Mouse (Mus musculus) CD4-positive naive resting alpha-beta T cell, adult 57 days (primary cell): ENCODE data around the gene Gm6358. TPM values are rescaled to one million over a fixed set of nuclear protein-coding genes. Genes with fewer than 3 reads are reported as not detected.

Experiments used
- total RNA-seq: library from RNA; stranded (reverse); gene quantifications from one replicate; pipeline ENCODE4 v1.2.4, GENCODE M21; 2023

The Gm6358 gene
- not detected for total RNA-seq

DNA sequence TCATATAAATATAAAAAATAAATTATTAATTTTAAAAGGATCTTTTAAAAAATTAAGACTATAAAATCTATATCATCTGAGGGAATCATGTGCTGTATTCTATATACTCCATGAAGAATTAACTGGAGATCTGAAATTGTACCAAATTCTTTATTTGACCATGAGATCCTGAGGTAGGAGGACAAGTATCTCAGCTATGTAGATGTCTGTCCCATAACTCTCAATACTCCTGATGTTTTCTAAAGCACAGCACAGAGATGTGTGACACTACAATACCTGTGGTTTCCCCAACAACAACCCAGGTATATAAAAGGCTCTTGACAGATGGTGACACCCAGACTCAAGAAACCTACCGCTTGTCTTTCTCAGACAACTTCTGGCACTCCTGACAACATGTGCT is at the start of gene Gm6358:
Gm6358 (plus strand) TSS at position 301 of the 400 bp plus-strand sequence.

DNA sequence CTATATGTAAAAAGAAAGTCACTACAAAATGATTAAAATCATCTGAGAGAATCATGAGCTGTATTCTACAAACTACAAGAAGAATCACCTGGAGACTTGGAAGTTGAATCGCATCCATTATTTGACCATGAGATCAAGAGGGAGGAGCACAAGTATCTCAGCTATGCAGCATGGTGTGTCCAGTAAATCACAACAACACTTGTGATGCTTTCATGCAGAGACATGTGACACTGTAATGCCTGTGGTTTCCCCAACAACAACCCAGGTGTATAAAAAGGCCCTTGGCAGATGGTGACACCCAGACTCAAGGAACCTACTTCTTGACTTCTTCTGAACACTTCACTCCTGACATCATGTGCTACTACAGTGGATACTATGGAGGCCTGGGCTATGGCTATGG is 10.1 kb downstream of the Gm6358 start, which contains the start of gene Gm10061:
Gm10061 (plus strand) TSS at position 301 of the 400 bp plus-strand sequence.

DNA sequence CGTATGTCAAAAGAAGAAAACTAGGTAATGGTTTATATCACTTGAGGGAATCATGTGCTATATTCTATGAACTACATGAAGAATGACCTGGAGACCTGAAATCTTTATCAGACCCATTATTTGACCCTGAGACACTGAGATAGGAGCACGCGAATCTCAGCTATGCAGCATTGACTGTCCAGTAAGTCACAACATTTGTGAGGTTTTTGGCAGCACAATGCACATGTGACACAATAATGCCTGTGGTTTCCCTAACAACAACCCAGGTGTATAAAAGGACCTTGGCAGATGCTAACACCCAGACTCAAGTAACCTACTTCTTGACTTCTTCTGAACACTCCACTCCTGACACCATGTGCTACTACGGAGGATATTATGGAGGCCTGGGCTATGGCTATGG is 17.0 kb downstream of the Gm6358 start, which contains the start of gene Gm9789:
Gm9789 (plus strand) TSS at position 301 of the 400 bp plus-strand sequence.

DNA sequence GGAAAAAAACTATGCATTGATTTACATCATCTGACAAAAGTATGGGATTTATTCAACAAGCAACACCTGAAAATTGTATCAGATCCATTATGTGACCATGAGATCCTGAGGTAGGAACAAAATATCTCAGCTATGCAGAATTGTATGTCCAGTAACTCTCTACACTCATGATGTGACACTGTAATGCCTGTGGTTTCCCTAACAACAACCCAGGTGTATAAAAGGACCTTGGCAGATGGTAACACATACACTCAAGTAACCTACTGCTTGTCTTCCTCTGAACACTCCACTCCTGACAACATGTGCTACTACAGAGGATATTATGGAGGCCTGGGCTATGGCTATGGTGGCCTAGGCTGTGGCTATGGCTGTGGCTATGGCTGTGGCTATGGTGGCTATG is 28.5 kb downstream of the Gm6358 start, which contains the start of gene Gm7735:
Gm7735 (plus strand) TSS at position 301 of the 400 bp plus-strand sequence.

DNA sequence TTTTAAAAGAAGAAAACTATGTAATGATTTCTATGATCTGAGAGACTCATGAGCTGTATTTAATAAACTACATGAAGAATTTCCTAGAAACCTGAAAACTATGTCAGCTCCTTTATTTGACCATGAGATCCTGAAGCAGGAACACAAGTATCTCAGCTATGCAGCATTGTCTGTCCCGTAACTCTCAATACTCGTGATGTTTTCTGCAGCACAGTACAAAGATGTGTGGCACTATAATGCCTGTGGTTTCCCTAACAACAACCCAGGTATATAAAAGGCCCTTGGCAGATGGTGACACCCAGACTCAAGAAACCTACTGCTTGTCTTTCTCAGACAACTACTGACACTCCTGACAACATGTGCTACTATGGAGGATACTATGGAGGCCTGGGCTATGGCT is 33.8 kb downstream of the Gm6358 start, which contains the start of gene 1110057P08Rik:
1110057P08Rik (plus strand) TSS at position 301 of the 400 bp plus-strand sequence.

Other genes starting within 250 kb of the Gm6358 start
- not detected for gene Krtap19-5, start 244.4 kb upstream of the Gm6358 start, total RNA-seq
- gene Krtap19-9b, start 208.6 kb upstream of the Gm6358 start, total RNA-seq = not detected
- gene Krtap16-3, start 178.0 kb upstream of the Gm6358 start, total RNA-seq = not detected
- not detected for gene Krtap22-2, start 130.1 kb upstream of the Gm6358 start, total RNA-seq
- not detected for gene Gm10229, start 125.6 kb upstream of the Gm6358 start, total RNA-seq
- gene Krtap6-1, start 109.2 kb upstream of the Gm6358 start, total RNA-seq = not detected
- not detected for gene Gm10228, start 99.4 kb upstream of the Gm6358 start, total RNA-seq
- gene Krtap6-5, start 93.0 kb upstream of the Gm6358 start, total RNA-seq = not detected
- gene 1110025L11Rik, start 76.8 kb upstream of the Gm6358 start, total RNA-seq = not detected
- not detected for gene Krtap6-3, start 56.8 kb upstream of the Gm6358 start, total RNA-seq
- gene Gm10061, start 10.2 kb downstream of the Gm6358 start, total RNA-seq = not detected
- not detected for gene Gm9789, start 17.1 kb downstream of the Gm6358 start, total RNA-seq
- gene Gm7735, start 28.6 kb downstream of the Gm6358 start, total RNA-seq = not detected
- gene 1110057P08Rik, start 33.9 kb downstream of the Gm6358 start, total RNA-seq = not detected
- gene Krtap20-2, start 65.0 kb downstream of the Gm6358 start, total RNA-seq = not detected